Mouse (Mus musculus): ENCODE results near the gene Myl3.

The Myl3 gene

DNA sequence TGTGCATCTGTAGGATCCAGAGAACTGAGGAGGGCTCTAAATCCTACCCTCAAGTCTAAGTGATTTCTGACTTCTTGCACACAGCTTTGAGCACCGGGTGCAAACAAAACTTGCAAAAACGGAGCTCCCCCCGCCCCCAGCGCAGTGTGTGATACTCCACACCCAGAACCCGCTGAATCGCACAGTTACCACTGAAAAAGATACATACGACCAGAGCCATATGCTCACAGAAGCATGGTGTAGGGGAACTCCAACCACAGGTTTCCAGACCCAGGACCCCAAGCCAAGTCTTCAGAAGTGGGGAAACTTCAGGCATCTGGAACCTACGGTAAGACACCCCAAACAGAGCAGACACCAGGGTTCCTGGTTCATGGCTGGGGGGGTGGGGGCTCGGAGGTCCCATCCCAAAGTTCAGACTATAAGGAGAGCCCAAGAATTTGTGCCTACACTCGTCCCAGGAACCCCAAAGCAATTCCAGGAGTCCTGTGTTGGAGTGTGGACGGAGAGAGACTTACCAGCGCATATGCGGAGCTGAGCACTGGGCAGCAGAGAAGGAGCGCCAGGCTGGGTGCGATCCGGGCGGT, at the start of gene Myl3:
Gene Myl3 (plus strand): TSS at position 151 of the 584 bp plus-strand sequence.
- no peak for DNase-seq

DNA sequence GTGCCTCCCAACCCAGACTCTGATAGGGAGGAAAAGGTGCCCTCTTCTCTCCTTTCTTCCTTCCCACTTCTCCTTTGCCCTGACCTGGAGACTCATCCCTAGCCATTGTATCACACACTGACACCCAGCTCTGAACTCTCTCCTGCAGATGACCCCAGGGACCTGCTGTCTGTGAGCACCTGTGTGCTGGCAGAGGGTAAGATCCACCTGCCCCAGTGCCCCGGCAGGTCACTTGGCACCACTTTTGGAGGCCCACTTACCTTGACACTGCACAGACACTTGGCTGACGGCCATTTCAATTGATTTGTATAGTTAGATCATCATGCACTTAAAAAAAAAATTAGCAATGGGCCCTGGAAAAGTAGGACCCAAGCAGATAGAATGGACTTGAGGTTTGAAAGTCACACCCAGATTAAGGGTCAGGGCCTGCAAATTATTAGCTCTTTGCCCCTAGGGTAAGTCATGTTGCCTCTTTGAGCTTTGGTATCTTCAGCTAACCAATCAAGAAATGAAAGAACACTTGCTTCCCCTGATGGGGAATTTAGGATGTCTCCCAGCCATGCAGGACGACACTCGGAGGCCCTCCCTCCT, 46.4 kb upstream of the Myl3 start:
- DNase-seq = no peak

DNA sequence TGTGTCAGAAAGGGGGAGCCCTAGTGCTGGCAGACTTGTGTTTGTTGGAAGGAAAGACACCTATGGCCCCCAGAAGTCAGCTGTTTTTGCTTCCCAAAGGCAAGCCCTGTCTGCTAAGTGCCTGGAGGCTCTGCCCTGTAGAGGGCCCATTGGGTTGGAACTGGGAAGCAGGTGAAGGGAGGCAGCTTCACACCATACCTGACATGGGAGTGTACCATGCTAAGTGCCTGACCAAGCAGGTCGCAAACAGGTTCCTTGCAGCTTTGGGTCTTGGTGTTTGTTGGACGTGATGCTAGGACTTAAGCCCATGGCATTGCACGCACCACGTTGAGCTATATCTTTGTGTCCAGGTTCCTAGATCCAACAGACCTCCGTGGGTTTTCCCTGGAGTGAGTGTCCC, 45.2 kb upstream of the Myl3 start:
- no peak for DNase-seq

DNA sequence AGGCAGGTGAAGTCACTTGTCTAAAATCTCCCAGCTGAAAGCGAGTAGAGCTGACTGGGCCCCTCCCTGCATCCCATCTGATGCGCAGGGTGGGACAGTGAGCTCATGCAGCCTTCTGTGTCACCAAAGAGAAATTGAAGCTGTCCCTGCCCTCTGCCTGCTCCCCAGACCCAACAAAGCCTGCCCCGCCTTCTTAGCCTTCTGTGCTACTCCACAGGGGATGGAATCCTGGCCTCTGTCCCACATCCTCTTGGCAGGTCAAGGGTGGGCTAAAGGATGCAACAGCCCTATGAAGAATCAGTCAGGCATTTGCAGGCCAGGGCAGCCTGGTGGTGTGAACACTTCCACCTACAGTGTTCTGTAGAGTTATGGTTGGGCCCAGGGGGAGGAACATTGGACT, 44.2 kb upstream of the Myl3 start:
- no peak for DNase-seq

DNA sequence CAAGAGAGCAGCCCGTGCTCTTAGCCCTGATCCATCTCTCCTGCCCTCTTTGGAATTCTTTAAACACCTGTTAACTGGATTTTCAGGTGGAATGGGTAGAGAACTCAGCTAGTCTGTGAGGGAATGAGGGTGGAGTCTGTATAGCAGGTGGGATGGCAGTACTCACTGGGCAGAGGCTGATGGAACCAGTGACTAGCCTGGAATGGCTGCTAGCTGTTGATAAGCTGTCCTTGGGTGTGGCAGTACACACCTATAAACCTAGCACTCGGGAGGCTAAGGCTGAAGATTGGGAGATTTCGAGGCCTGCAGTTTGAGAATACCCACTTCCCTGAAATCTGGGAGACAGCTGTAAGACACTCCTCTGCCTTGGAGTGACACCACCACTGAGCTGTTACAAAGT, 42.1 kb upstream of the Myl3 start:
- DNase-seq = no peak

DNA sequence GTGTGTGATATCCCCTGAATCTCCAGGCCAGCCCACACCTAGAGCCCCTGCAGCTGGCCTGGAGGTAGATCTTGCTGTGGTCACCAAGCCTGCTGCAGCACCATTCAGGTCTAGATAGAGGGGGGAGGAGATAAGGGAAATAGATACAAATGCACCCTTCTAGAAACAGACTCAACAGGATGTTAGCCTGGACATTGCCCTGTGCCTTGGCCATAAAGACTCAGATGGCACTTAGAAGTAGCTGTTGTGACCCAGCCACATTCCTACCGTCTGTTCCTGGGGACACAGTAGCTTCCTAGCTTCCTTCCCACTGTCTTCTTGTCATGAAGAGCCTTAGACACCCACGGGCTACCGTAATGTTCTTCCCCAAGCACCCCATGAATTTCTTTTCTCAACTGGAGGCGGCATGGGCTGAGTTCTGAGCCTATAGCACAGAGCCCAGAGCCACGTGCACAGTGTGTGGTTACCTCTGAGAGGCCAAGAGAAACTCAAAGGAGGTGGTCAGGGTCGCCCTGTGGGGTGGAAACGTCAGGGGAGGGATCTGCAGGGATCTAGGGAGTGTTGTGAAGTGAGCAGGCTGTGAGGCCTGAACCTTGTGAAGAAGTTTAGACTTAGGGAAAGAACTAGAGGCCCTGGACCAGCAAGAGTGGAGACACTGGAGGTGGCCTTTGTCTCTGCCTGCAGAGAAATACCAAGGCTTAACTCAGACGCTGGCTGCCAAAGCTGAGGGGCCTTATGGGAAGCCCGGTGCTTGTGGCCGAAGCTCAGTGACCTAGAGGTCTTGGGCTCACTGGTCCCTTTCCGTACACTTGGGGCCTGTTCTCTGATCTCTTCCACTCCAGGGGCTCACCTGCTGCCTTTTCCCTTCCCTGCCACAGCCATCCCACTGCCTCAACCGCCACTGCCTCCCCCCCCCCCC, 40.3 kb upstream of the Myl3 start:
- DNase-seq = no peak

DNA sequence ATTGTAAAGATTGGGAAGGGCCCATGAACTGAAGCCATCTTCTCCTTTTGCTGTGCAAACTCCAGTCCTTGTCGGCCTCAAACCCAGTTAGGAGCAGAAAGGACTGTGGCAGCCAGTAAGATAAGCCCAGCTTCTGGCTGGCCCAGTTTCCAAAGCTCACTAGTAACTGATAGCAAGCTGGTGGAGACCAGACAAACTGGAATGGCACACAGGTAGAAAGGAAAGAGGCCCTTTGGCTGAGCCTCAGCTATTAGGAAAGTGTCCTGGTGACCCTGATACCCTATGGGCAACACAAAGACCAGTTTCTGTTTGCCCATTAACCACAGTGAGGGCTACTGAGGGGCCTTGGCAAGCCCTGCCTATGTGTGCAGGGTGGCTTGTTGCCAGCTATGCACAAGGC, 38.8 kb upstream of the Myl3 start:
- DNase-seq = no peak

DNA sequence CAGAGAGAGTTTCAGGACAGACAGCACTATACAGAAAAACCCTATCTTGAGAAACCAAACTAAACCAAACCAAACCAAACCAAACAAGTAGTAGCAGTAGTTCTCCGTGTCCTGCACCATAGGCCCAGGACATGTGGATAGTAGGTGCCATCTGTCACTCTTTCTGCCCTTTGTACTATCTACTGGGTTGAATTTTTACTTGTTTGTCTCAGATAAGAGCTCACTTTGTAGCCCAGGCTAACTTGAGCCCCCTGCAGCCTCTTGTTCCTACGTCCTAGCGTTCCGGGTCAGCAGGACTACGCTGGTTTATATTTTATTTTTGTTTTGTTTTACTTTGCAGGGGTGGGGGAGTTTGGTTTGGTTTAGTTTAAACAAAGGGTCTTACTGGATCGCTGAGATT, 37.7 kb upstream of the Myl3 start:
- DNase-seq = no peak

DNA sequence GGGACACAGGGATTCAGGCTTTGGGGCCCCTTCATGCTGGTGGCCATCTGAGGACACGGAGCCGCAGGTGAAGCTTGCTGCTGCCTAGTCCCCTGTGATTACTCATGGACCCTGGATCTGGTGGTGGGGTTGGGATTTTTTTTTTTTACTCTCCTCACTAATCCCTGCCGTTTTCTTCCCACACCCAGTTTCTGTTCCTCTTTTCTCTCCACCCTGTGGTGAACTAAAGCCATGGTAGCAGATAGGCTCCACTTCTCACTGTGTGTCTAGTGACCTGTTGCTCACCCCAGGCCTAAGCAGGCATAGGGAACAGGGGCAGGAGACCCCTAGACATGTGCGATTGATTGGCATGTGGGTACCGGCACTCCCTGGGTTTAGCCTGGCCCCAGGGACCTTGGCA, 34.9 kb upstream of the Myl3 start:
- no peak for DNase-seq

DNA sequence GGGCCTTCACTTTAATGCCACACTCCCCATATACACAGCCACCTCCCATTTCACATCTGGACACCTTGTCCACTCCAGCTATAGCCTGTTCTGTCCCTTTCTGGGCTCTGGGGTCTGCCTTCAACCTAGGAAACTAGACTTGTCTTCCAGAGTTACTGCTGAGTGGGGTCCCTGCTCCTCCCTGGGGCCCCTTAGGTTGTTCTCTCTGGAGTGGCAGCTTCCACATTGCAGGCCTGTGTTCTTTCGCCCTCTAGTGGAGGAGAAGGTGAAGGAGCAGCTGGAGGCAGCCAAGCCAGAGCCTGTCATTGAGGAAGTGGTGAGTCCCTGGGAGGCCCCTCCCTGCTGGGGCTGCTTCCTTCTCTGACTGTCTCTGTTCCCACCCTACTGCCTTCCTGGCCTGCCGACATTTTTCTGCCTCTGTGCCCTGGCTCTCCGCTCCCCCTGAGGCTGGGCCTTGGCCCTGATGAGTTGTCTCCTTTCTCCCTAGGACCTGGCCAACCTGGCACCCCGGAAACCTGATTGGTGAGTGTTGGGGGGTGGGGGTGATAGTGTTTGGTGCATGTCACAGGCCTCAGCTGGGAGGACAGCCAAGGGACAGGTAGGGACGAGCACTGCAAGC, 31.9 kb upstream of the Myl3 start:
- peak; percentile 67 for DNase-seq

DNA sequence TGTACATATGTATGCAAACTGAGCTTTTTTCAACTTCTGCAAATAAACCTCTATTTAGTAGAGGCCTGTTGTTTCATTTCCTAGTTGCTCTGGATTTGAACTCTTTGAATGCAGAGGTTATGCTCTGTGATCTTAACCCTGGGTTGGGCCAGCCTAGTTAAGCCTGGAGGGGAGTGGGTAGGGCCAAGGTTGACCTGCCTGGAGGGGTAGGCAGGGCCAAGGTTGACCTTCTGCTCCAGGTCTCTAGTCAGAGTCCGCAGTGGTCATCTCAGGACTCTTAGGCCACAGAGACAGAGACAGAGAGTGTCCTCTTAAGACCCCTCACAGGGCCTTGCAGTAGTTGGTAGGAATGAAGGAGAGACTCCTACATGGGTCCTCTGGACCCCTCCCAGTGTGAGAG, 30.1 kb upstream of the Myl3 start:
- no peak for DNase-seq

DNA sequence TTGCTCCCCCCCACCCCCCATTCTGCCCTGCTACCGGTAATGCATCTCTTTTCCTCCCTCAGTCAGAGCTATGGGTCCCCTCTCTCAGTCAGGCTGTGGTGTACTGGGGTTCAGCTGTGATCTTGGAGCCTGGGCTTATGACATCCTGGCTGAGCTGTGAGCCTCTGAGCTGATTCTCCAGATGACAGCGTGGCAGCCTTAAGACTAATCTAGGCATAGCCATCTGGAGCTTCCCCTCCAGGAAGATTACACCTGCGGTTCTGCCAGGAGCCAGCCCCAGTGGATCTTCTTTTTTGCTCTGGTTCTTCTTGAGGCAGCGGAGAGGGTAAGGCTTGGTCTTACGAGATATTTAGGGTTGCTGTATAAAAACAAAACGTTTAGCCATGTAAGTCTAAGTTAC, 29.7 kb upstream of the Myl3 start:
- no peak for DNase-seq

DNA sequence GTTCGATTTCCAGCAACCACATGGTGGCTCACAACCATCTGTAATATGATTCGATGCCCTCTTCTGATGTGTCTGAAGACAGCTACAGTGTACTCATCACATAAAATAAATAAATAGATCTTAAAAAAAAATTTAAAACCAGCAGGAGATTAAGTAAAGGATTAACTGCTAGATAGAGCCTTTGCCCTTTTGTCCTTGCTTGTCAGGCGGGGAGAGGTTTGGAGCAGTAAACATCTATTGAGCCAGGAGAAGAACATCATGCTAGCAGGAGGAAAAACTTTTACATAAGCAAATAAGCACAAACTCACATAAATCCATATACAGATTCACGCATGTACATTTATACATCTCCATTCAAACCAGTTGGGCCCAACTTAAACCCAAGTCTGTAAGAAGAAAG, 29.1 kb upstream of the Myl3 start:
- no peak for DNase-seq

DNA sequence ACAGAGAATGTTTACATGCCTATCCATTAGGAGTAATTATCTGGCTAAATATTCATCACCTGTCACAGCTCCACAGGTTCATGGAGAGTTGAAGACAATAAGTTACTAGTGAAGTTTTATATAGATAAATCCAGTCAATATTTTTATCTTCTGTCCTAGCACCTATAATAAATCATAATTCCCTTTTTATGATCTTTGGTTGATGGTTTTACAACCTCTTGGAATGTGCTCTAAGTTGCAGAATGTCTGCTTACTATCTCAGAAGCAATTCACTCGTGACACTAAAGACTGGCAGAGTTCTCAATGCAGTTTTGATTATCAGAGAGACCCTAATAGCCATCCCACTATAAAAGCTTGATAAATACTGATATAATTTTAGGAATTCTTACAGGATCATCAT, 28.3 kb upstream of the Myl3 start:
- no peak for DNase-seq

DNA sequence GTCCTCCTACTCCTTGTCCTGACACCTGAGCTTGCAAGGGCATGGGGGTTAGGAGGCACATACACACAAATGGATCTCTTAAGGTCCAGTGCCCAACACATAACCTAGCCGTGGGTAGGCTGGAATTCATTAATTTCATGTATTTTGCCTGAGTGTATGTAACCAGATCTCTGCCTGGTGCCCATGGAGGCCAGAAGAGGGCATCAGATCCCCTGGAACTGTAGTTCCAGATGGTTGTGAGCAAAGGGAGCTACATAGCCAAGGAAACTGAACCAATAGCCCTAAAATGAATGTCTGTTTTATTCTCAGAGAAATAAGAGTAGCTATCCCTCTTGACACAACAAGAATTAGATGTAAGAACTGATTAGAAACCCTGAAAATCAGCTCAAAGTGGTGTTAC, 26.2 kb upstream of the Myl3 start:
- no peak for DNase-seq

DNA sequence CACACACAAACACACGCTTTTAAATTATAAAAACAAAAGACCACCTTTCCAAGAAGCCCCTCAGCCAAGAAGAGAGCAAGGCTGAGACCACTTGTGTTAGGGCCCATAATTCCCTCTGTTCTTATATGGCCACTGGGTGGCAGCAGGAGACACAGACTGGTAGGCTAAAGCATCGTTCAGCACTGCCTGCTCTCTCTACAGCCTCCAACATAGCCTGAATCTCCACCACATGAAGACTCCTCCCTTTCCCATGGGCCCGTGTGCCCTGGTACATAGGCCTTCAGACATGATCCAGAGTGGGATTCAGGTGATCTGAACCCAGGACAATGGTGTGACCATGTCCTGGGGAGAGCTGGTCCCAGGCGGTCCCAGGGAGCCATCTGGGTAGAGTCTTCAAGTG, 24.9 kb upstream of the Myl3 start:
- no peak for DNase-seq

DNA sequence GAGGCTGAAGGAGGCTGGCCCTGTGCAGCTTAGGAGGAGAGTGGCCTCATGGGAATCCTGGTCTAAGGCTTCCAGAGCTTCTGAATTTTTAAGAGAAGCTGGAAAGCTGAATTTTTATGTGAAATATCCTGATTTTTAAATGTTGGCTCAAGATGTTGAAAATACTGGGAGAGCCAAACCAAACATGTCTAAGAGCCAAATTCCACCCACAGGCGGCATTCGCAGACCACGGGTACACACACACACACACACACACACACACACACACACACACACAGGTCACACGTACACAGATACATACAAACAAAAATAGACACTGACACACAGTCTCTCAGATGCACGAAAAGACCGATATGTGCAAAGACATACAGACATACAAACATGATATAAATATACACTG, 23.6 kb upstream of the Myl3 start:
- no peak for DNase-seq

DNA sequence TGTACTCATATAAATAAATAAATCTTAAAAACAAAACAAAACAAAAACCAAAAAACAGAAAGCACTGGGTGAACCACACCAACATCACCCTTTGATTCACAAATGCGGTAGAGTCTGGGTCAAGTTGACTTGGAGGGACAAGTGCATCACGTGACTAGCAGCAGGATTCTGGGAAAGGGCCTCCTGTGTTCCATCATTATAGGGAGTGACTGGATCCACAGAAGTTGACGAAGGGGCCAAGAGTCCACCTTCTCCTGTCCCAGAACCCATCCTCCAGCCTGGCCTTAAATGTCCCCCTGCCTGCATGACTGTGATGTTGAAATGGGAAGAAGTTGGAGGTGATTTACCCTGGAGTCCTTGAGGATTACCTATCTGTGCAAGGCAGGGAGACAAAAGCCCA, 22.9 kb upstream of the Myl3 start:
- DNase-seq = no peak

DNA sequence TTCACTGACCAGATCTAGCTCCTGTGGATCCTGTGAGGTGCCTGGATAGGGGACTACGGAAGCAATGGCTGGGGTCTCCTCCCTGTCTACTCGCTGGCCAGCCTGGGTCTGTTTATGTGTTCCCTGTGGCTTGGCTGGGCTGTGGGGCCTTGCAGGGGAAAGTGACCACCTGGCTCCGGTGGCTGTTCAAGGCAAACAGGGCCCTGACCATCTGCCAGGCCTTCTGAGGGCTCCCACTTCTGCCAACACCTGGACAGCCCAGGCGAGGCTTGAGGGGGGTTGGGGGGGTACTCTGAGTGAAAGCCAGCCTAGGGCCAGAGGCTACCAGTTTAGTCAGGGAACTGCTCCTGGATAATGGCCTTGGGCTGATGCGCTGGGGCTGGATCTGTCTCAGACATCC, 21.7 kb upstream of the Myl3 start:
- no peak for DNase-seq

DNA sequence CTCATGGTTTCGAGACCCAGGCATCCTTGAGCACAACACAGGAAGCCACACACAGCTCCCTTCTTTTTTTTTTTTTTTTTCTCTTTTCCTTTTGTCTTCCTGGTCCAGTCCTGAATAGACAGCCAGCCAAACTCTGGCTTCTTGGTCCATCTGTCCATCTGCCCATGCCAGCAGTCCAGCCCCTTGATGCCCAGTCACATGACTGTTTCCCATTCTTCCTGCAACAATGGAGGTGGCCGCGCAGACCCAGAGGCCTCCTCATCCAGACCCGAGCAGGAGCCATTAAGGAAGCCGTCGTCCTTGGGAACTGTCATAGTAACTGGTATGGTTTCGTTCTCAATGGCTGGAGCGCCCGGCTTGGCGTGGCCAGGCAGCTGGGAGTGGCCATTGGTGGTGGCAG, 19.6 kb upstream of the Myl3 start:
- no peak for DNase-seq

DNA sequence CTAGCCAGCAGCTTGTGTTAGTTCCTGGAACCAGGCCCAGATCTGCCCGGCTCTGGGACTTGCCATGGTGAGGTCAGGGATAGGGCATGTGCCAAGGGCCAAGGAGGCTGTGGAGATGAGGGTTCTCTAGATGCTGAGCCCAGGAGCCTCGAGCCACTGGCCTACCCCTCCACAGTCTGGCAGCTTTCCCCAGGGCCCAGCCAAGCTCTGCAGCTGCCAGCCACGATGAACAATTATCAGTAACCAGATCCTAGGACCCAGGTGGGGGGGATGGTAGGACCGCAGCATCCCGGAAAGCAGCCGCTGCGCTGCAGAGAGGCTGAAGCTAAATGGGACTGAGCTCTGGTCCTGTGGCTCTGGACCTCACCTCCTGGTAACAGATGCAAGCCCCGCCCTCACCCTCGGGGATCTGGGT, 15.9 kb upstream of the Myl3 start:
- no peak for DNase-seq

DNA sequence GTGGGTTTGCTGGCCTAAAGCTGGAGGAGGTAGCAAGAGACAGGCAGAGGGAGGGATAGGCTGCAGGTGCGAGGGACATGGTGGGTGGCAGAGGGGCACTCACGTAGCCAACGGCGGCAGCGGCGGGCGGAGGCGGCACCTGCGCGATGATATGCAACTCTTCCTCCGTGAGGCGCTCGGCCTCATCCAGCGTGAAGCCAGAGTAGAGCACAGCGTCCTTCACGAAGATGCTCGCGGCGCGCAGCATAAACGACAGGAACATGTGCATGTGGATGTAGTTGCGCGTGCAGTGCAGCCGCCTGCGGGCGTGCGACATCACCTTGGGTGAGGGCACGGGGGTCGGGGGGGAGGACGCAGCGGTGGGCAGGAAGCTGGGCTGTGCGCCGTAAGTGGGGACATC, 14.8 kb upstream of the Myl3 start:
- DNase-seq = no peak

DNA sequence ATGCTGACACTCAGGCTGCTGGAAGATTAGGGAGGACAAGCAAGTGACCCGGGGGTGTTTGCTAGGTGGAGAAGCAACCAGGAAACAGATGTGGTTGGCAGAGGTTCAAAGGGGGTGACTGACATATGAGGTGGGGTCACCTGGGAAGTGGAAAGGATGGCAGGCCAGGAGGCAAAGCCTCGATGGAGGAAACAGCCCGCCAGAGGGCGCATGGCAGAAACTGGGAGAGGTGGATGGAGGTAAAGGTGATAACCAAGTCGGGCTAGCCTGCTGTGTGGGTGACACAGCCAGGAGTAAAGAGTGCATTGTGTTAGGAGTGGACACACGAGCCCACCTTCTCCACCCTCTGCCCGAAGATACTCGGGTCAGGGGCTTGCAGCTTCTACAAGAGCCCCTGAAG, 11.8 kb upstream of the Myl3 start:
- DNase-seq = no peak

DNA sequence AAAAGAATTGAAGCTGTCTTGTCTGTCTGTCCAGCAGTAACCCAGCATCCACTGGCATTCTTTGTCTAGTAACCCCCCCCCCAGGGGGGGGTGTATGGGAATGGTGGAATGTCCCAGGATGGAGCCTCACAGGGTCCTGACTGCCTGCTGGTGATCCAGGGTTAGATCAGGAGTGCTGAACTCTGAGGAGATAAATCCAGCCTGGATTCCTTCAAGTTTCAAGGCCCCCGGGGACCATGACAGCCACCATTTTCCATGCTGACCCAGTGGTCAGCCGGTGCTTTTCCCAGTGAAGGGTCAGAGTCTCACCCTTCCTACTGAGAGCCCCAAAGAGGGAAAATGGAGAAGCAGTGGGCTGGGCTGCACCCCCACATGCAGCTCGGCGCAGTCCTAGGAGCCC, 9.8 kb upstream of the Myl3 start:
- no peak for DNase-seq
